Mouse (Mus musculus): ENCODE results near the gene Gas7.

Gas7 gene

GRCm38 (mm10) chr11:67655236-67655959 lies 200.2 kb downstream of the Gas7 start:
- DNase-seq (ENCODE audit: low spot score) = no peak

DNA sequence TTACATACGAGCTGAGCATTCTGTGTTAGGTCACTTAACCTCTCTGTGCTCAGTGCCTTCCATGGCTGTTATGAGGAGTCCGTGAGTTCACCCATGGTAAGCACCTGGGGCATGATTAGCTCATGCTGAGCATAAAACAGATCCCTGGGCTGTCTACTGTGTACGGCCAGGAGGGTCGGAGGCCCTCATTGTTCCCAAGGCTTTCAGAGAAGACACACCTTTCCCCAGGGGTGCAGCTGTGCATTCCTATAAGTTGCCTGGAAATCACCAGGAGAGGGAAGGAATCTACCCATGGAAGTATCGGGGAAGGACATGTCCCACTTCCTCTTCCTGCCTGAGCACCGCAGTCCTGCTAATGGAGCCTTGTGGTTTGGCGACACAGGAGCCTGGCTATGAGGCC lies 201.1 kb downstream of the Gas7 start:
- DNase-seq (ENCODE audit: low spot score) = no peak

DNA sequence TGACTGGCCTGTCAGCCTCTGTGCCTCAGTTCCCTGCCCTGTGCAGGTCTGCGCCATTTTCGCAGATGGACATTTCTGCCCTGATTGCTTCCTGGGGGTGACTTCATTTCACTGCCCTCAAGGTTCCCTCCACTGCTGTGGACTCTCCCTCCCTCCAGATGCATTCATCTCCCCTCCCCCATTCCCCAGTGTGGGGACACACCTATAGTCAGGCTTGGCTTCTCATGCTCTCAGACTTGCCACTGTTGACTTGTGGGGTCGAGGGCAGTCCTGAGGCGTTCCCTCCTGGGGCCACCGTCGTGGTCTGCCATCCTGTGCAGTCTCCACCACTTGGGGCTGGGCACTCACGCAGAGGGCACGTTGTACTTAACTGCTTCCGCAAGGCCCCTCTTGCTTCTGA lies 201.6 kb downstream of the Gas7 start:
- DNase-seq (ENCODE audit: low spot score) = no peak

- DNase-seq (ENCODE audit: low spot score) = peak; percentile 11
These were observed 202.6 kb downstream of the Gas7 start for GRCm38 (mm10) chr11:67657685-67658382.

GRCm38 (mm10) chr11:67661465-67661864 lies 206.2 kb downstream of the Gas7 start:
- DNase-seq (ENCODE audit: low spot score) = no peak

GRCm38 (mm10) chr11:67663437-67663836 lies 208.2 kb downstream of the Gas7 start:
- no peak for DNase-seq (ENCODE audit: low spot score)

DNA sequence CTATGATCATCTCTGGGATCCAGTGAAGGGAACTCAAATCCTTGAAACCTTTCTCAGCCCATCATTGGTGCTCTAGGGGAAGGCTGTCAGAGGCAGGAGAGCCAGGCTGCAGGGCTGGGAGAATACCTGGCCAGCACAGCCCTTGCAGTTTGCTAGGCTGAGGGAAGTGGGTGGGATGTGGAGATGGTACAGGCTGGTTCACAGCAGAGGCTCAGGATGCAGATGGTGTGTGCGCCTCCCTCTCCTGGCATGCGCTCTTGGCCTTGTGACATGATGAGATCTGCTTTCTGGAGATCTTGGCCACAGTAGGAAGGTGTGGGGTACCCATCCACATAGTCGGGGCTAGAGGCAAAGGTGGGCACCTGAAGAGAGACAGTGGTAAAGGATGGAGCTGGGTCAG lies 209.0 kb downstream of the Gas7 start:
- DNase-seq (ENCODE audit: low spot score) = no peak

- no peak for DNase-seq (ENCODE audit: low spot score)
These were observed 209.7 kb downstream of the Gas7 start for GRCm38 (mm10) chr11:67664918-67665317.

DNA sequence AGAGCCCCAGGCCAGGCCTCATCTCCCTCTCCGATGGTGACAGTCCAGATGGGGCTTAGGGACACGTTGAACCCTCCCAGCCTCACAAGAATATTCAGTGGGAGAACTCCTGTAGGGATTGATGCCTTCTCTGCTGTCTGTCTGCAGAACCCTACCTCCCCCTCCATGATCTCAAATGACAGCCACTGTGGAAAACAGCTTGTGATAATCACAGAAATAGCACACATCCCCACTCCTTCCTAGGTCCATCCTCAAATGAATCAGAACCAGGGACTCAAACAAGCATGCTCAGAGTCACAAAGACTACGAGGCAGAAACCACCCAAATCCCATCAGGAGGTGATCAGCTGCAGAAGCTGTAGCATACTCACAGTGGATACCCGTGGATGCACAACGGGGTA lies 210.9 kb downstream of the Gas7 start:
- DNase-seq (ENCODE audit: low spot score) = no peak

- no peak for DNase-seq (ENCODE audit: low spot score)
These were observed 212.5 kb downstream of the Gas7 start for GRCm38 (mm10) chr11:67667531-67668332.

DNA sequence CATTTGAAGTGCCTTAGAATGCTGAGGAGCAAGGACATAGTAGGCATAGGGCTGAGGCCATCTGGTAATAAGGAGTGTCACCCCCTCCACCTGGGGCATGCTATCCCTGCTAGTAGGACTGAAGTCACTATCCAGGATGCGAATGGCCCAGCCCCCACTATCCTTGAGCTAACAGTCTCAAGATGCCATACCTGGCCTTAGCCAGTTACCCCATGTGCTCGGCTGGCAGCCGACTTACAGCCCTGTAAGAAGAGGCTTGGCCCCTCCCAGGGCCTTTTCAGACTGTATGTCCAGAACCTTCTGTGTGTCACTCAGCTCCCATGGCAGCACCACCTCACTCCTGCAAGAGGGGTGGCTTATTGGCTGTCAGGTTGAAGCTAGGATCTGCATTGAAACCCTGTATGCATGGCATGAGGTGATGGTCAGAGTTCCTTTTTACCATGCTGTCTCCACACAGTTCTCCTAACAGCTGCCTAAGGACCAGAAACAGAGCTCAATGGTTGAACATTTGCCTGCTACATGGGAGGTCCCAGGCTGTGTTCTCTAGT lies 213.3 kb downstream of the Gas7 start:
- no peak for DNase-seq (ENCODE audit: low spot score)

DNA sequence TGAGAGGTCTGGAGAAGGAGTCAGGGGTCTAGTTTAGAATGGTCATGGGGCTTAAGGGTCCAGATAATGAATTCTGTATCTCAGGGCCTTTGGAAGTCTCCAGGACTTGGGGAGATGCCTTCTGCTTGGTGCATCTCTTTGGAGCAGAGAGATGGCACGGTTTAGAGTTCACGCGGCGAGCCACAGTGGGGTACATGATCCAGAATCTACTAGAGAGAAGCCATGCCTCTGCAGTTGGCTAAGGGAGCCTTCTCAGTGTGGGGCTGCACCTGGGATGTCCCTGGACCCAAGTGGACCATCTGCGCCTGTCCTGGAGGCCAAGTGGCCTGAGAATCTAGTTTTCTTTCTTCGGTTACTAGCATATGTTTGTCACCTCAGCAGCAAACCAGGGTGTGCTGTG lies 214.8 kb downstream of the Gas7 start:
- no peak for DNase-seq (ENCODE audit: low spot score)

- no peak for DNase-seq (ENCODE audit: low spot score)
These were observed 216.9 kb downstream of the Gas7 start for GRCm38 (mm10) chr11:67672140-67672539.

GRCm38 (mm10) chr11:67675562-67676540 lies 220.6 kb downstream of the Gas7 start:
- DNase-seq (ENCODE audit: low spot score) = no peak

DNA sequence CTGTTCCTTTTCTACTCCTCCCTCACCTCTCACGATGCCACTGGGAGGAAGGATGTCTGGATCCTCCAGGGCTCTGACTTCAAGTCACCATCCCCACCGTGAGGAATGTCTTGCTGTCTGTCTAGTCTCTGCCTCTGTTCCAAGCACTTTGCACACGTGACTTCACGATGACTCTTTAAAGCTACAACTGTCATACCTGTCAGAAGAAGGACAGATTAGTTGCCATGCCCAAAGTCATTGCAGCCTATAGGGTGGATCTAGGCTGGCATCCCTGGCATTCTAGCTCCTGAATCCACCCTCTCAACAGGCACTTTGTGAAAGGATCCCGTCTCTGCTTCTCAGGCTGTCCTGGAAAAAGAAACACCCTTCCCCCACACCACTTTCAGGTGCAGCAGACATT lies 224.1 kb downstream of the Gas7 start:
- DNase-seq (ENCODE audit: low spot score) = no peak

DNA sequence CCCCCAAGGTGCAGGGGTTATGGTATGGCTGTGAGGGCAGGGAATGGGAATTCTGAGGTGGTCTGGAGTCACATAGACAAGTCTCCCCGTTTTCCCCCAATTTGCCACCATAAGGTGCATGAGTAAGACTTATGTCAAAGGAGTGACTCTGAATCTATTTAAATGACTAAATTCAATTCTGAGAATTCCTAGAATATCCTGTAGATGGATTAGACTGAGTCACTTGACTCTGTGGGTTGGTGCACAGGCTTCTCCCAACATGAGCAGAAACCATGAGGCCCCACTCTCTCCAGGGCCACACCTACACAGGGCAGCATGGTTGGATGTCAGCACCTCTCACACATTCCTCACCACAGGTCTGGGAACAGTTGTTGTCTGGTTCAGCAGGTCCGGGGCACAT lies 224.7 kb downstream of the Gas7 start:
- no peak for DNase-seq (ENCODE audit: low spot score)

- DNase-seq (ENCODE audit: low spot score) = no peak
These were observed 226.6 kb downstream of the Gas7 start for GRCm38 (mm10) chr11:67681871-67682270.

DNA sequence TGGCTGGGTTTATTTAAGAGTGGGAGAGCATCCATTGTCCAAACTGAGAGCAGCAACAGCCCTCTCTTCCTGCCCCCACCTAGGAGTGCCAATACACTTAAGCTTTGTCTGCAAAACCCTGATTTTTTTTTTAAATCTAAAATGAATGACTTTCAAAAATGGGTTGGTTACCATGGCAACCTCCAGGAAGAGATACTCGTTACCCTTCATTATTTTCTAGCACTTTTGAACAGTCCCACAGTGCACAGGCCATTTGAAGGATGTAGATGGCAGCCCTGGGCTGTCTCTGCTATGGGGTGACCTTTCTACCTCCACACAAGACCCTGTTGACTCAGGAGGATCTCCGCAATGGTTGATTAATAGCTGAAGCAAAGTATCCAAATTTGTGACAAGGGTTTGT lies 230.9 kb downstream of the Gas7 start:
- no peak for DNase-seq (ENCODE audit: low spot score)

DNA sequence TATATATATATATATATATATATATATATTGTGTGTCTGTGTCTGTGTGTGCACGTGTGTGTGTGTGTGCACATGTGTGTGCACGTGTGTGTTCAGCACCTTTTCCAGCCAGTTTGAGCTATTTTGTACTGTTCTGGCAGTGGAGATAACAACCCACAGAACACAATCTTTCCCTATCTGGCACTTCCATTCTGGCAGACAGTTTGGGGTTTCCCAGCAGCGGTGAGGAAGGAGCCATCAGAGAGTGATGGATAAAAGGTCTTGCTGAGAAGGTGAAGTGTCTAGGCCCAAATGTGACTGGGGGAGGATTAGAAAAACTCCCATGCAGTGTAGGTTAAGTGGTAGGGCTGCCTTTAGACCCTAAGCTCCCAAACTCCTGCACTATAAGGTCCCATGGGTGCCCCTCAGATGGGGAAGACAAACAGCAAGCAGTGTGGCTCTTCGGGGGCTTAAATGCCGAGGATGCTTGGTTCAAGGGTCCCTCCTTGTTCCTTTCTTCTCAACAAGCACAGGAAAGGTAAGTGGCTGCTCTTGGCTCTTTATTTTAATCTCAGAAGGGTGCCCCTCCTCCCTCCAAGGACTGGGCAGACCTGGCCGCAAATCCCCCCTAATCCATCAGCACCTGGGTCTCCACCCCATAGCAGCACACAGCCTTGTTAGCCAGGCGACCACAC lies 239.6 kb downstream of the Gas7 start, which contains the start of gene Rcvrn:
Gene Rcvrn, plus strand, starts transcription at position 624 of the 674 bp plus-strand sequence.
- DNase-seq (ENCODE audit: low spot score) = no peak

- no peak for DNase-seq (ENCODE audit: low spot score)
These were observed 257.7 kb downstream of the Gas7 start for GRCm38 (mm10) chr11:67712976-67713375.

GRCm38 (mm10) chr11:67715382-67715781 lies 260.1 kb downstream of the Gas7 start:
- DNase-seq (ENCODE audit: low spot score) = no peak

Data from T-cell, adult 2 months (primary cell).